Mouse (Mus musculus): ENCODE results near the gene Gps2.

GRCm38 (mm10) chr11:69937834-69938233 lies 24.1 kb downstream of the Gps2 start:
- TF ChIP-seq CTCF (IDR thresholded peaks at IDR 0.05; ENCODE audit: extremely low read depth, insufficient read length, insufficient replicate concordance, low read depth, low read length): no peak
- no peak for TF ChIP-seq POLR2A (IDR thresholded peaks at IDR 0.05; ENCODE audit: low read depth, low read length)
